Mouse (Mus musculus): ENCODE measurements around the gene Krtap1-5. TPM values are rescaled to one million over a fixed set of nuclear protein-coding genes. Genes with fewer than 3 reads are reported as not detected.

Krtap1-5 gene
- polyA plus RNA-seq, 1 experiment from 2014 or later, result not detected

GRCm38 (mm10) chr11:99557976-99558745 lies 22.7 kb downstream of the Krtap1-5 start:
- H3K4me1 ChIP-seq (replicated peaks; ENCODE audit: control insufficient read depth, insufficient read depth, low read length), result no peaks in the 10 kb centered on the region
- H3K36me3 ChIP-seq (ENCODE audit: control insufficient read depth, insufficient read depth), result no peaks in the 10 kb centered on the region
- no peak overlapping the region for H3K4me3 ChIP-seq (replicated peaks; ENCODE audit: low read length)
- H3K9ac ChIP-seq (replicated peaks; ENCODE audit: low read depth, low read length), result no peak overlapping the region
- 91% methylated on average over 3 of the region's 3 CpGs for WGBS
- no peaks in the 10 kb centered on the region for H3K27me3 ChIP-seq (replicated peaks; ENCODE audit: control insufficient read depth, insufficient read depth, low read length)
- no peak overlapping the region for H3K4me2 ChIP-seq (ENCODE audit: low read length)
- H3K27ac ChIP-seq (ENCODE audit: low read length), result no peak overlapping the region
- no peak for ATAC-seq
- H3K9me3 ChIP-seq (ENCODE audit: control insufficient read depth, low read length), result no peaks in the 10 kb centered on the region

GRCm38 (mm10) chr11:99556753-99557152 lies 24.1 kb downstream of the Krtap1-5 start, which contains the start of gene Krtap3-2:
Krtap3-2 (minus strand) TSS chr11:99556853.
- Histone ChIP-seq H3K36me3 (ENCODE audit: control insufficient read depth, insufficient read depth) (no peaks in the 10 kb centered on the region), H3K4me1 (replicated peaks; ENCODE audit: control insufficient read depth, insufficient read depth, low read length) (no peaks in the 10 kb centered on the region), H3K27ac (ENCODE audit: low read length) (no peak within 1 kb of the TSS), H3K27me3 (replicated peaks; ENCODE audit: control insufficient read depth, insufficient read depth, low read length) (no peaks in the 10 kb centered on the region), H3K4me3 (replicated peaks; ENCODE audit: low read length) (no peak within 1 kb of the TSS), H3K9me3 (ENCODE audit: control insufficient read depth, low read length) (no peaks in the 10 kb centered on the region), H3K9ac (replicated peaks; ENCODE audit: low read depth, low read length) (no peak within 1 kb of the TSS), H3K4me2 (ENCODE audit: low read length) (no peak within 1 kb of the TSS)
- no peak for ATAC-seq
- 67% methylated on average over 1 of the region's 2 CpGs for WGBS

GRCm38 (mm10) chr11:99556195-99556594 lies 24.6 kb downstream of the Krtap1-5 start:
- no peak overlapping the region for H3K9ac ChIP-seq (replicated peaks; ENCODE audit: low read depth, low read length)
- ATAC-seq, result no peak
- H3K9me3 ChIP-seq (ENCODE audit: control insufficient read depth, low read length), result no peaks in the 10 kb centered on the region
- no peak overlapping the region for H3K4me3 ChIP-seq (replicated peaks; ENCODE audit: low read length)
- H3K27me3 ChIP-seq (replicated peaks; ENCODE audit: control insufficient read depth, insufficient read depth, low read length), result no peaks in the 10 kb centered on the region
- no peak overlapping the region for H3K27ac ChIP-seq (ENCODE audit: low read length)
- WGBS, result 85% methylated on average over 2 of the region's 2 CpGs
- H3K4me1 ChIP-seq (replicated peaks; ENCODE audit: control insufficient read depth, insufficient read depth, low read length), result no peaks in the 10 kb centered on the region
- no peaks in the 10 kb centered on the region for H3K36me3 ChIP-seq (ENCODE audit: control insufficient read depth, insufficient read depth)
- H3K4me2 ChIP-seq (ENCODE audit: low read length), result no peak overlapping the region

GRCm38 (mm10) chr11:99550765-99551164 lies 30.1 kb downstream of the Krtap1-5 start, which contains the start of gene Krtap3-3:
Krtap3-3 (minus strand) TSS chr11:99550865.
- H3K4me3 ChIP-seq (replicated peaks; ENCODE audit: low read length), result no peak within 1 kb of the TSS
- 23% methylated on average over 4 of the region's 4 CpGs for WGBS
- H3K4me1 ChIP-seq (replicated peaks; ENCODE audit: control insufficient read depth, insufficient read depth, low read length), result no peaks in the 10 kb centered on the region

GRCm38 (mm10) chr11:99547892-99548291 lies 32.9 kb downstream of the Krtap1-5 start:
- no peak for ATAC-seq
- H3K36me3 ChIP-seq (ENCODE audit: control insufficient read depth, insufficient read depth), result no peaks in the 10 kb centered on the region
- H3K4me1 ChIP-seq (replicated peaks; ENCODE audit: control insufficient read depth, insufficient read depth, low read length), result no peaks in the 10 kb centered on the region
- H3K27ac ChIP-seq (ENCODE audit: low read length), result no peak overlapping the region
- H3K4me3 ChIP-seq (replicated peaks; ENCODE audit: low read length), result no peak overlapping the region
- no peak overlapping the region for H3K9ac ChIP-seq (replicated peaks; ENCODE audit: low read depth, low read length)
- no peaks in the 10 kb centered on the region for H3K27me3 ChIP-seq (replicated peaks; ENCODE audit: control insufficient read depth, insufficient read depth, low read length)
- no peak overlapping the region for H3K4me2 ChIP-seq (ENCODE audit: low read length)
- no peaks in the 10 kb centered on the region for H3K9me3 ChIP-seq (ENCODE audit: control insufficient read depth, low read length)

More at GRCm38 (mm10) chr11:99550765-99551164, 30.1 kb downstream of the Krtap1-5 start, which contains the start of gene Krtap3-3:
- Histone ChIP-seq H3K9ac (replicated peaks; ENCODE audit: low read depth, low read length) (no peak within 1 kb of the TSS), H3K27me3 (replicated peaks; ENCODE audit: control insufficient read depth, insufficient read depth, low read length) (no peaks in the 10 kb centered on the region), H3K9me3 (ENCODE audit: control insufficient read depth, low read length) (no peaks in the 10 kb centered on the region), H3K27ac (ENCODE audit: low read length) (no peak within 1 kb of the TSS), H3K36me3 (ENCODE audit: control insufficient read depth, insufficient read depth) (no peaks in the 10 kb centered on the region), H3K4me2 (ENCODE audit: low read length) (no peak within 1 kb of the TSS)
- ATAC-seq, result no peak

GRCm38 (mm10) chr11:99539721-99540120 lies 41.1 kb downstream of the Krtap1-5 start:
- peaks cover 3% of the 10 kb centered on the region; the same call in 1 of the 2 replicates for H3K4me1 ChIP-seq (replicated peaks; ENCODE audit: control insufficient read depth, insufficient read depth, low read length)
- no peaks in the 10 kb centered on the region for H3K36me3 ChIP-seq (ENCODE audit: control insufficient read depth, insufficient read depth)
- 30% methylated on average over 9 of the region's 9 CpGs for WGBS
- ATAC-seq, result no peak
- H3K9ac ChIP-seq (replicated peaks; ENCODE audit: low read depth, low read length), result no peak overlapping the region
- H3K9me3 ChIP-seq (ENCODE audit: control insufficient read depth, low read length), result no peaks in the 10 kb centered on the region
- H3K4me3 ChIP-seq (replicated peaks; ENCODE audit: low read length), result no peak overlapping the region
- no peak overlapping the region for H3K27ac ChIP-seq (ENCODE audit: low read length)
- H3K27me3 ChIP-seq (replicated peaks; ENCODE audit: control insufficient read depth, insufficient read depth, low read length), result no peaks in the 10 kb centered on the region
- 0 out of 2 replicates have a peak overlapping the region, but pooled peaks have one; percentile 4 for H3K4me2 ChIP-seq (ENCODE audit: low read length)

Other genes starting within 250 kb of the Krtap1-5 start
- 0.08 TPM in 1 of 2 replicates, not detected in the other for gene Krt26, start 243.1 kb downstream of the Krtap1-5 start, polyA plus RNA-seq (2015; fragmentation: Nextera tagmentation; extraction: Ambion mirVana)
- gene Krt27, start 229.9 kb downstream of the Krtap1-5 start, polyA plus RNA-seq (2015; fragmentation: Nextera tagmentation; extraction: Ambion mirVana), result not detected in 2 replicates
- gene Krt28, start 206.1 kb downstream of the Krtap1-5 start, polyA plus RNA-seq (2015; fragmentation: Nextera tagmentation; extraction: Ambion mirVana), result not detected in 2 replicates
- 24.1 and 25.3 TPM in 2 replicates for gene Krt10, start 191.7 kb downstream of the Krtap1-5 start, polyA plus RNA-seq (2015; fragmentation: Nextera tagmentation; extraction: Ambion mirVana)
- gene Krt12, start 158.8 kb downstream of the Krtap1-5 start, polyA plus RNA-seq (2015; fragmentation: Nextera tagmentation; extraction: Ambion mirVana), result 0.18 and 0.24 TPM in 2 replicates
- gene Krt20, start 142.9 kb downstream of the Krtap1-5 start, polyA plus RNA-seq (2015; fragmentation: Nextera tagmentation; extraction: Ambion mirVana), result not detected in 2 replicates
- 0.15 TPM in 1 of 2 replicates, not detected in the other for gene Krt23, start 87.9 kb downstream of the Krtap1-5 start, polyA plus RNA-seq (2015; fragmentation: Nextera tagmentation; extraction: Ambion mirVana)
- gene Krt39, start 59.7 kb downstream of the Krtap1-5 start, polyA plus RNA-seq (2015; fragmentation: Nextera tagmentation; extraction: Ambion mirVana), result not detected in 2 replicates
- gene Krt40, start 37.9 kb downstream of the Krtap1-5 start, polyA plus RNA-seq (2015; fragmentation: Nextera tagmentation; extraction: Ambion mirVana), result not detected in 2 replicates
- gene Krtap3-3, start 30.2 kb downstream of the Krtap1-5 start, polyA plus RNA-seq (2015; fragmentation: Nextera tagmentation; extraction: Ambion mirVana), result not detected in 2 replicates
- gene Krtap3-2, start 24.2 kb downstream of the Krtap1-5 start, polyA plus RNA-seq (2015; fragmentation: Nextera tagmentation; extraction: Ambion mirVana), result not detected in 2 replicates
- gene Gm11939, start 21.6 kb downstream of the Krtap1-5 start, polyA plus RNA-seq (2015; fragmentation: Nextera tagmentation; extraction: Ambion mirVana), result not detected in 2 replicates
- not detected in 2 replicates for gene Krtap3-1, start 14.4 kb downstream of the Krtap1-5 start, polyA plus RNA-seq (2015; fragmentation: Nextera tagmentation; extraction: Ambion mirVana)
- gene Krtap1-4, start 2.6 kb upstream of the Krtap1-5 start, polyA plus RNA-seq (2015; fragmentation: Nextera tagmentation; extraction: Ambion mirVana), result not detected in 2 replicates
- gene Krtap1-3, start 10.3 kb upstream of the Krtap1-5 start, polyA plus RNA-seq (2015; fragmentation: Nextera tagmentation; extraction: Ambion mirVana), result not detected in 2 replicates
- not detected in 2 replicates for gene Krtap9-3, start 17.1 kb upstream of the Krtap1-5 start, polyA plus RNA-seq (2015; fragmentation: Nextera tagmentation; extraction: Ambion mirVana)
- gene Gm11938, start 22.3 kb upstream of the Krtap1-5 start, polyA plus RNA-seq (2015; fragmentation: Nextera tagmentation; extraction: Ambion mirVana), result not detected in 2 replicates
- not detected in 2 replicates for gene Gm11937, start 29.2 kb upstream of the Krtap1-5 start, polyA plus RNA-seq (2015; fragmentation: Nextera tagmentation; extraction: Ambion mirVana)
- not detected in 2 replicates for gene Krtap2-4, start 33.8 kb upstream of the Krtap1-5 start, polyA plus RNA-seq (2015; fragmentation: Nextera tagmentation; extraction: Ambion mirVana)
- gene Gm11562, start 39.4 kb upstream of the Krtap1-5 start, polyA plus RNA-seq (2015; fragmentation: Nextera tagmentation; extraction: Ambion mirVana), result not detected in 2 replicates
- gene Krtap4-1, start 47.2 kb upstream of the Krtap1-5 start, polyA plus RNA-seq (2015; fragmentation: Nextera tagmentation; extraction: Ambion mirVana), result not detected in 2 replicates
- not detected in 2 replicates for gene Krtap4-2, start 54.1 kb upstream of the Krtap1-5 start, polyA plus RNA-seq (2015; fragmentation: Nextera tagmentation; extraction: Ambion mirVana)
- gene Krtap4-7, start 63.1 kb upstream of the Krtap1-5 start, polyA plus RNA-seq (2015; fragmentation: Nextera tagmentation; extraction: Ambion mirVana), result not detected in 2 replicates
- not detected in 2 replicates for gene Gm11555, start 69.2 kb upstream of the Krtap1-5 start, polyA plus RNA-seq (2015; fragmentation: Nextera tagmentation; extraction: Ambion mirVana)
- not detected in 2 replicates for gene Gm11563, start 77.9 kb upstream of the Krtap1-5 start, polyA plus RNA-seq (2015; fragmentation: Nextera tagmentation; extraction: Ambion mirVana)
- not detected in 2 replicates for gene Krtap4-6, start 84.9 kb upstream of the Krtap1-5 start, polyA plus RNA-seq (2015; fragmentation: Nextera tagmentation; extraction: Ambion mirVana)
- not detected in 2 replicates for gene Gm14190, start 109.7 kb upstream of the Krtap1-5 start, polyA plus RNA-seq (2015; fragmentation: Nextera tagmentation; extraction: Ambion mirVana)
- not detected in 2 replicates for gene Gm14180, start 153.3 kb upstream of the Krtap1-5 start, polyA plus RNA-seq (2015; fragmentation: Nextera tagmentation; extraction: Ambion mirVana)
- gene Gm11595, start 191.9 kb upstream of the Krtap1-5 start, polyA plus RNA-seq (2015; fragmentation: Nextera tagmentation; extraction: Ambion mirVana), result not detected in 2 replicates
- not detected in 2 replicates for gene Krtap4-8, start 199.7 kb upstream of the Krtap1-5 start, polyA plus RNA-seq (2015; fragmentation: Nextera tagmentation; extraction: Ambion mirVana)
- not detected in 2 replicates for gene Krtap4-9, start 204.2 kb upstream of the Krtap1-5 start, polyA plus RNA-seq (2015; fragmentation: Nextera tagmentation; extraction: Ambion mirVana)
- not detected in 2 replicates for gene Gm11596, start 212.5 kb upstream of the Krtap1-5 start, polyA plus RNA-seq (2015; fragmentation: Nextera tagmentation; extraction: Ambion mirVana)
- gene Gm11569, start 217.9 kb upstream of the Krtap1-5 start, polyA plus RNA-seq (2015; fragmentation: Nextera tagmentation; extraction: Ambion mirVana), result not detected in 2 replicates
- gene Gm11554, start 223.4 kb upstream of the Krtap1-5 start, polyA plus RNA-seq (2015; fragmentation: Nextera tagmentation; extraction: Ambion mirVana), result not detected in 2 replicates
- gene Krtap4-13, start 228.9 kb upstream of the Krtap1-5 start, polyA plus RNA-seq (2015; fragmentation: Nextera tagmentation; extraction: Ambion mirVana), result not detected in 2 replicates
- gene Gm11564, start 234.7 kb upstream of the Krtap1-5 start, polyA plus RNA-seq (2015; fragmentation: Nextera tagmentation; extraction: Ambion mirVana), result not detected in 2 replicates